Mouse (Mus musculus) stomach, postnatal 0 days (tissue): Measurements from ENCODE around the gene Tmem8.

Experiments used
- CTCF ChIP-seq: IDR thresholded peaks from 2 replicates; pipeline ENCODE4 v1.5.1; 2016; ENCODE audit warnings: antibody characterized with exemption, low read depth, mild to moderate bottlenecking, moderate library complexity
- EP300 ChIP-seq: optimal IDR thresholded peaks from 2 replicates; pipeline ENCODE3; 2016; ENCODE audit warnings: antibody characterized with exemption

DNA sequence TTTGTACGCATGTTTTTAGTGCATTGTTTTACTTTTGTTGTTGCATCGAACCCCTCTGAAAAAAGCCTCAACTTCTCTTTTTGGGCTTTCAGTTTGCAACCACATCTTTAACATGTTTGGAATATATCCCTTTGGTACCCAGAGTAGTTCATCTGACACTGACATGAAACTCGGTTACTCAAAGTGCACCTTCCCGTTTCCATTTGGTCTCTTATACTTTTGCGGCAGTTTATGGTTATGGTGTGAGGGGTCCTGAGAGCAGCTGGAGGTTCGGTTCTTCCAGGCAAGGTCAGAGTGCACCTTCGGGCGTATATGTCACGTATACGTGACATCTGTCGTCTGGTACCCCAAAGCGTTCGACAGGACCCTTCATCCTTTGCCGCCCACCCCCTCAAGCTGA lies 348 bp upstream of the Tmem8 start:
- TF ChIP-seq CTCF: no peak
- no peak for TF ChIP-seq EP300
